Mouse (Mus musculus) spleen, adult 2 months (tissue): ENCODE data around the gene Cyba. TPM values are rescaled to one million over a fixed set of nuclear protein-coding genes. Genes with fewer than 3 reads are reported as not detected.

Experiments used
- DNase-seq, 2 experiments: peaks; one replicate each; pipeline versions ENCODE4 v3.0.0 to v3.0.0-alpha.2; 2012 to 2021; ENCODE audit warnings: low spot score in 2 of 2, low read depth in 1 of 2
- H3K27ac ChIP-seq: fragments of 200-500 bp; 2 replicates; pipeline ENCODE4 v1.5.1; 2012; ENCODE audit warnings: low read length, inconsistent platforms; ENCODE audit not compliant: insufficient read depth
- H3K27me3 ChIP-seq: fragments of 200-500 bp; 2 replicates; pipeline ENCODE4 v1.6.1; 2012; ENCODE audit warnings: mild to moderate bottlenecking, moderate library complexity, low read length, inconsistent platforms; ENCODE audit not compliant: control insufficient read depth, insufficient read depth
- H3K36me3 ChIP-seq: fragments of 200-500 bp; 2 replicates; pipeline ENCODE4 v1.6.1; 2012; ENCODE audit warnings: mild to moderate bottlenecking, low read length, inconsistent platforms; ENCODE audit not compliant: control insufficient read depth, insufficient read depth
- H3K4me1 ChIP-seq: fragments of 200-500 bp; 2 replicates; pipeline ENCODE4 v1.6.1; 2011; ENCODE audit warnings: inconsistent platforms; ENCODE audit not compliant: control insufficient read depth, insufficient read depth, insufficient read length
- H3K4me3 ChIP-seq: fragments of 200-500 bp; 2 replicates; pipeline ENCODE4 v1.5.1; 2011; ENCODE audit warnings: mild to moderate bottlenecking, inconsistent platforms; ENCODE audit not compliant: insufficient read depth, insufficient read length; ENCODE audit errors: extremely low read depth
- CTCF ChIP-seq: fragments of 200-500 bp; IDR thresholded peaks from 2 replicates; pipeline ENCODE4 v1.5.1; 2011; ENCODE audit warnings: mild to moderate bottlenecking, inconsistent platforms; ENCODE audit not compliant: insufficient read depth, insufficient read length, insufficient replicate concordance; ENCODE audit errors: extremely low read depth
- POLR2A ChIP-seq: fragments of 200-500 bp; IDR thresholded peaks from 2 replicates; pipeline ENCODE4 v1.6.1; 2011; ENCODE audit warnings: low read depth, low read length, inconsistent platforms
- WGBS: fragments of 180-500 bp; shearing (Covaris S2); methylation state at CpG from one replicate; pipeline ENCODE4 v1.1.7; 2018; 5-methylcytosine and 5-hydroxymethylcytosine counted together
- polyA plus RNA-seq: library from polyadenylated mRNA; depleted of rRNA; stranded (reverse); fragments of >200 nt; gene quantifications from 2 replicates; pipeline ENCODE4 v1.2.3, GENCODE M21; 2012

The Cyba gene
- polyA plus RNA-seq, 1 experiment: 823 TPM

GRCm38 (mm10) chr8:122469965-122470364, 37.2 kb upstream of the Cyba start:
- H3K4me3 ChIP-seq: peak overlapping the region; percentile 22; the same call in 1 of the 2 replicates
- DNase-seq: no peak
- 49% methylated on average over 10 of the region's 10 CpGs for WGBS
- peak overlapping the region; percentile 27 for H3K27ac ChIP-seq
- no peak for TF ChIP-seq CTCF
- H3K4me1 ChIP-seq: peaks cover 18% of the 10 kb centered on the region; the same call in 1 of the 2 replicates
- peaks cover 25% of the 10 kb centered on the region for H3K36me3 ChIP-seq
- no peaks in the 10 kb centered on the region for H3K27me3 ChIP-seq

DNA sequence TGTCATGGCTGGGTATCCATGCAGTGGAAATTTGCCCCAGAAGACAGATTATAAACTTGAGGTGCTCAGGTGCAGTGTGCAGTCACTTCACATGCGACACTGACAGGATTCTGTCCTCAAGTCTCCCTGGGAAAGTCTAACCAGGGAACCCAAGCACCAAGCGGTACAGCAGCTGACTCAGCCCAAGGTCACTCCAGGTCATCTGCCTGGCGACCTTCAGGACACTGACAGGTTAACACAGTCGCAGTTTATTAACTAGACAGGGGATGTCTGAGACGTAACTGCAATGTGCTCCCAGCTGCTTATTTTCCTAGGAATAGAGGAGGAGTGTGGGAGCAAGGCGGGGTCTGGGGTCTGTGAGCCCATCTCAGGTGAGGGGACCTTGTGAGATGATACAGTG, 36.7 kb upstream of the Cyba start:
- WGBS: 78% methylated on average over 6 of the region's 6 CpGs
- Histone ChIP-seq H3K4me1 (peaks cover 15% of the 10 kb centered on the region; the same call in 1 of the 2 replicates), H3K27ac (peak overlapping the region; percentile 13; the same call in 1 of the 2 replicates), H3K36me3 (peaks cover 25% of the 10 kb centered on the region), H3K4me3 (no peak overlapping the region), H3K27me3 (no peaks in the 10 kb centered on the region)
- DNase-seq: no peak
- no peak for TF ChIP-seq CTCF
- TF ChIP-seq POLR2A: no peak

GRCm38 (mm10) chr8:122467816-122468215, 35.1 kb upstream of the Cyba start:
- 63% methylated on average over 13 of the region's 13 CpGs for WGBS
- no peak for TF ChIP-seq POLR2A
- no peak for TF ChIP-seq CTCF
- Histone ChIP-seq H3K36me3 (peaks cover 25% of the 10 kb centered on the region), H3K27ac (no peak overlapping the region), H3K4me3 (no peak overlapping the region), H3K4me1 (peaks cover 16% of the 10 kb centered on the region; the same call in 1 of the 2 replicates), H3K27me3 (no peaks in the 10 kb centered on the region)
- no peak for DNase-seq

DNA sequence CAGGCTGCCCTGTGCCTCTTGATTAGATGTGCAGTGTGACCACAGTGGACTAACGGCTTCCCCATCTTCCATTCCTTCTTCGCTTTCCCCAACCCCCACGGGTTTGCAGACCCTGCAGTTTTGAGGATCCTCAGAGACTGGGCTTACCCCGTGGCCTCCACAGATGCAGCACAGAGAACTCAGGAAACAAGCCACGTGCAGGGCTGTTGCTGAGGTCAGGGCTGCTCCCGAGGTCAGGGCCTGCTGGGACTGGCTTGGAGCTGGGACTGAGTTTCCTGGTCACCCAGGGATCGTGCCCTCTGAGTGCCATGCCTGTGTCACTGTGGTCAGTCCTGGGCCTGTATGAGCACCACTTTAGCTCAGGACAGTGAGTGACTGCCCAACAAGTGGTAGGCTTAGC, 32.3 kb upstream of the Cyba start:
- Histone ChIP-seq H3K4me3 (no peak overlapping the region), H3K27ac (no peak overlapping the region), H3K4me1 (peaks cover 22% of the 10 kb centered on the region), H3K36me3 (peaks cover 24% of the 10 kb centered on the region), H3K27me3 (no peaks in the 10 kb centered on the region)
- TF ChIP-seq CTCF: no peak
- TF ChIP-seq POLR2A: no peak
- WGBS: 63% methylated on average over 7 of the region's 7 CpGs
- no peak for DNase-seq

DNA sequence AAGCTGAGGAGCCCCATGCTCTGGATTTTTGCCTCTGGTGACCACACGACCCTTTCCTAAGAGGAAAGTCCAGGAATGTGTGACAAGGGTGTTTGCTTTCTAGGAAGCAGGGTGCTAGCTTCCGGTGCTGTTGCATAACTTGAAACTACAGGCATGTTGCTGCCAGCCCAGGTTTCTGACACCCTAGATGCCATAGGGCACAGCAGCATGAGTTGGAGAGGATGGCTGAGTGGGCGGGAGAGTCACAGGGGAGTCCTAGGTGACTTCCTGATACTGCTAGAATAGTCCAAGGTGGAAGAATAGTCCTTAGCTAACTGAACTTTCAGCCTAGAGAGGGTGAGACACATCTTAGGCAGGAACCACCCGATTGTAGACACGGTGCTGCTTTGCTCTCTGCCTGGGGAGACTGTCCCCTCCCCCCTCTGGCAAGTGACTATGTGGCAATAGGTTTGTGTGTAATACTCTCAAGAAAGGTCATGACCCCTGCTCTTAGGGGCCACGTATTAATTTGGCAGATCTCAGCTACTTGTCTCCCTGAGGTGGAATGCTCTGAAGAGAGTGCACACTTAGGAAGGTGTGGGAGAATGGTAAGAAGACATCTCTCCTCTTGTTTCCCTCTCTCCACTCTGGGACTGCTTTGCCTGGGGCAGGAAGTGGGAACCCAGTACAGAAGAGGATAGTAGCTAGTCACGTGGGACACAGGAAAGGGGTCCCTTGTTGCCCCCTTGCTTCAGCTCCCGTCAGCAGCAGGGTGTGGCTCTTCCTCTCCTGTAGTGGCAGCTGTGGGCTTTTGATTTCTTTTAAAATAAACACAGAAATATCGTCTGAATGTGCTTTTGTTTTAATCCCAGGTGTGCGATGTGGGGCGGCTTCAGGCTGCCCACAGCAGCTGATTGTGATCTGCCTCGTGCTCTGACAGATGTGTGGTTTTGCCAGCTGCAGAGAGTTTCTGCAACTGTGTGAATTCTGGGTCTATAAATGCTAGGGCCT, 31.2 kb upstream of the Cyba start:
- no peak for DNase-seq

DNA sequence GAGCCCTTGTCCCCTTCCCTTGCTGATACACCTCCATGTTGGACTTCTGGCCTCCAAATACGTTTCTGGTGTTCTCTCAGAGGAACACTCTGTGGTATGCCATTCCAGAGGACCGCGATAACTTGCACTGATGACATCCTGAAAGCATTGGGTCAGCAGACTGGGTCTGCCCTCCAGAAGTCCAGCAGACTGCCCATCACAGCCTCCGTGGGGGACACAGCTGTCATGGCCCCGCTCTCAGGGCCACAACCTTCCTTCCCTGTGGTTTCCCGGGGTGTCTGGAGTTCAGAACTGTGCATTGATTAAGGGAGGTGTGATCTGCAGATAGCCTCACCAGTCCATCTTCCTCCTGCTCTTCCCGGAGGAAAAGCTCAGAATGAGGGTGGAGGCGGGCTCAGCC, 29.8 kb upstream of the Cyba start:
- TF ChIP-seq POLR2A (no peak), CTCF (no peak)
- Histone ChIP-seq H3K27me3 (no peaks in the 10 kb centered on the region), H3K4me1 (peaks cover 23% of the 10 kb centered on the region), H3K4me3 (no peak overlapping the region), H3K27ac (no peak overlapping the region), H3K36me3 (peaks cover 15% of the 10 kb centered on the region)
- 87% methylated on average over 8 of the region's 8 CpGs for WGBS
- no peak for DNase-seq

More for the DNA sequence above, 31.2 kb upstream of the Cyba start:
- no peak overlapping the region for H3K4me3 ChIP-seq
- H3K36me3 ChIP-seq: peaks cover 24% of the 10 kb centered on the region
- TF ChIP-seq POLR2A: no peak
- no peak for TF ChIP-seq CTCF
- H3K27me3 ChIP-seq: no peaks in the 10 kb centered on the region
- H3K27ac ChIP-seq: peak overlapping the region; percentile 16; the same call in 1 of the 2 replicates
- 24% methylated on average over 12 of the region's 12 CpGs for WGBS
- H3K4me1 ChIP-seq: peaks cover 23% of the 10 kb centered on the region
